Mouse (Mus musculus) embryonic fibroblast, embryonic 13.5 days (primary cell): ENCODE results near the gene Slc5a4a.

ENCODE experiments used
- CTCF ChIP-seq: IDR thresholded peaks from 2 replicates; pipeline ENCODE4 v1.5.1; 2011; ENCODE audit warnings: mild to moderate bottlenecking, control low read depth, low read length, moderate library complexity, borderline replicate concordance; ENCODE audit not compliant: insufficient read depth
- POLR2A ChIP-seq: IDR thresholded peaks from 2 replicates; pipeline ENCODE4 v1.6.1; 2011; ENCODE audit warnings: low read depth, mild to moderate bottlenecking, control low read depth, low read length, moderate library complexity

GRCm38 (mm10) chr10:76229627-76230026 is 82.4 kb downstream of the Slc5a4a start:
- TF ChIP-seq CTCF: no peak
- no peak for TF ChIP-seq POLR2A
